Mouse (Mus musculus) midbrain, embryonic 14.5 days (tissue): ENCODE results near the gene Slc48a1. TPM values are rescaled to one million over a fixed set of nuclear protein-coding genes. Genes with fewer than 3 reads are reported as not detected.

Experiments used
- ATAC-seq: fragments of 200-750 bp; cut with Nextera tagmentation; 2 replicates; pipeline ENCODE4 v1.8.0; 2017; ENCODE audit warnings: moderate number of reproducible peaks, moderate library complexity; ENCODE audit not compliant: low FRiP score, low TSS enrichment
- DNase-seq: peaks from one replicate; pipeline ENCODE4 v3.0.0-alpha.2; 2015
- H3K27ac ChIP-seq: fragments of 300-500 bp; sonication (generic); replicated peaks from 2 replicates; pipeline ENCODE4 v1.5.1; 2014; ENCODE audit warnings: mild to moderate bottlenecking, low read depth, low read length, moderate library complexity
- H3K27me3 ChIP-seq: fragments of 300-500 bp; sonication (generic); 2 replicates; pipeline ENCODE4 v1.6.1; 2014; ENCODE audit warnings: low read length, control low read depth, mixed read lengths; ENCODE audit not compliant: control insufficient read depth, insufficient read depth
- H3K36me3 ChIP-seq: fragments of 300-500 bp; sonication (generic); 2 replicates; pipeline ENCODE4 v1.6.1; 2014; ENCODE audit warnings: low read length, control low read depth; ENCODE audit not compliant: control insufficient read depth, insufficient read depth
- H3K4me1 ChIP-seq: fragments of 300-500 bp; sonication (generic); 2 replicates; pipeline ENCODE4 v1.6.1; 2014; ENCODE audit warnings: mild to moderate bottlenecking, antibody characterized with exemption, low read length, control low read depth; ENCODE audit not compliant: control insufficient read depth, insufficient read depth
- H3K4me2 ChIP-seq: fragments of 300-500 bp; sonication (generic); 2 replicates; pipeline ENCODE4 v1.6.1; 2014; ENCODE audit warnings: mild to moderate bottlenecking, low read length, moderate library complexity
- H3K4me3 ChIP-seq: fragments of 300-500 bp; sonication (generic); replicated peaks from 2 replicates; pipeline ENCODE4 v1.5.1; 2014; ENCODE audit warnings: low read depth, low read length
- H3K9ac ChIP-seq: fragments of 300-500 bp; sonication (generic); replicated peaks from 2 replicates; pipeline ENCODE4 v1.6.1; 2014; ENCODE audit warnings: mild to moderate bottlenecking, low read length, moderate library complexity
- H3K9me3 ChIP-seq: fragments of 300-500 bp; sonication (generic); 2 replicates; pipeline ENCODE4 v1.6.1; 2016; ENCODE audit warnings: low read length, control low read depth, mixed read lengths; ENCODE audit not compliant: control insufficient read depth
- WGBS: fragments of 180-500 bp; shearing (Covaris S2); extraction: QIAGEN DNeasy Blood & Tissue Kit; methylation state at CpG from one replicate; pipeline ENCODE4 v1.1.7; 2014; 5-methylcytosine and 5-hydroxymethylcytosine counted together
- polyA plus RNA-seq: library from polyadenylated mRNA; unstranded; fragments of >200 nt; fragmentation: Nextera tagmentation; extraction: Ambion mirVana; gene quantifications from 2 replicates; pipeline ENCODE4 v1.2.1, GENCODE M21; 2014

Gene Slc48a1
- 72.9 and 100 TPM in 2 replicates for polyA plus RNA-seq

GRCm38 (mm10) chr15:97778311-97779098, at the start of gene Slc48a1:
Slc48a1 (plus strand) TSS chr15:97778520.
- Histone ChIP-seq H3K9me3 (no peaks in the 10 kb centered on the region), H3K36me3 (no peaks in the 10 kb centered on the region), H3K4me2 (no peak within 1 kb of the TSS), H3K4me3 (no peak within 1 kb of the TSS), H3K9ac (no peak within 1 kb of the TSS), H3K4me1 (0 out of 2 replicates have a peak, but pooled peaks cover 5% of the 10 kb centered on the region), H3K27me3 (0 out of 2 replicates have a peak, but pooled peaks cover 3% of the 10 kb centered on the region), H3K27ac (no peak within 1 kb of the TSS)
- WGBS = 71% methylated on average over 8 of the region's 8 CpGs
- ATAC-seq = no peak
- DNase-seq = no peak

- H3K27me3 ChIP-seq = no peaks in the 10 kb centered on the region
- WGBS = 59% methylated on average over 7 of the region's 7 CpGs
- H3K36me3 ChIP-seq = no peaks in the 10 kb centered on the region
- no peak overlapping the region for H3K4me2 ChIP-seq
- no peaks in the 10 kb centered on the region for H3K4me1 ChIP-seq
- no peak for DNase-seq
- ATAC-seq = no peak
- no peaks in the 10 kb centered on the region for H3K9me3 ChIP-seq
- H3K27ac ChIP-seq = no peak overlapping the region
- H3K9ac ChIP-seq = no peak overlapping the region
- H3K4me3 ChIP-seq = no peak overlapping the region
Observed at GRCm38 (mm10) chr15:97728804-97729203, 49.5 kb upstream of the Slc48a1 start.

- Histone ChIP-seq H3K4me2 (no peak overlapping the region), H3K27me3 (no peaks in the 10 kb centered on the region), H3K4me1 (no peaks in the 10 kb centered on the region), H3K4me3 (no peak overlapping the region), H3K9me3 (no peaks in the 10 kb centered on the region), H3K27ac (no peak overlapping the region), H3K36me3 (no peaks in the 10 kb centered on the region), H3K9ac (no peak overlapping the region)
- DNase-seq = no peak
- no peak for ATAC-seq
- 59% methylated on average over 6 of the region's 6 CpGs for WGBS
Observed at GRCm38 (mm10) chr15:97730365-97730764, 48.0 kb upstream of the Slc48a1 start.

- H3K27ac ChIP-seq = no peak within 1 kb of the TSS
- no peak for DNase-seq
- H3K9me3 ChIP-seq = no peaks in the 10 kb centered on the region
- H3K36me3 ChIP-seq = no peaks in the 10 kb centered on the region
- H3K9ac ChIP-seq = no peak within 1 kb of the TSS
- no peaks in the 10 kb centered on the region for H3K4me1 ChIP-seq
- ATAC-seq = no peak
- no peaks in the 10 kb centered on the region for H3K27me3 ChIP-seq
- 90% methylated on average over 8 of the region's 8 CpGs for WGBS
- H3K4me3 ChIP-seq = no peak within 1 kb of the TSS
- no peak within 1 kb of the TSS for H3K4me2 ChIP-seq
Observed at GRCm38 (mm10) chr15:97731111-97731510, 47.2 kb upstream of the Slc48a1 start, which contains the start of gene Endou. Endou (minus strand) TSS chr15:97731339.

- no peaks in the 10 kb centered on the region for H3K27me3 ChIP-seq
- H3K4me1 ChIP-seq = no peaks in the 10 kb centered on the region
- ATAC-seq = no peak
- DNase-seq = no peak
- no peaks in the 10 kb centered on the region for H3K9me3 ChIP-seq
- no peak overlapping the region for H3K4me2 ChIP-seq
- H3K27ac ChIP-seq = no peak overlapping the region
- H3K4me3 ChIP-seq = no peak overlapping the region
- 92% methylated on average over 11 of the region's 11 CpGs for WGBS
- no peak overlapping the region for H3K9ac ChIP-seq
- no peaks in the 10 kb centered on the region for H3K36me3 ChIP-seq
Observed at GRCm38 (mm10) chr15:97731988-97732387, 46.3 kb upstream of the Slc48a1 start.

- Histone ChIP-seq H3K4me1 (no peaks in the 10 kb centered on the region), H3K9ac (no peak overlapping the region), H3K9me3 (no peaks in the 10 kb centered on the region), H3K4me3 (no peak overlapping the region), H3K27me3 (no peaks in the 10 kb centered on the region), H3K4me2 (no peak overlapping the region), H3K27ac (no peak overlapping the region), H3K36me3 (no peaks in the 10 kb centered on the region)
- WGBS = 91% methylated on average over 7 of the region's 7 CpGs
- DNase-seq = no peak
- ATAC-seq = no peak
Observed at GRCm38 (mm10) chr15:97738923-97739322, 39.4 kb upstream of the Slc48a1 start.

- H3K27me3 ChIP-seq = no peaks in the 10 kb centered on the region
- H3K9ac ChIP-seq = no peak overlapping the region
- peaks cover 2% of the 10 kb centered on the region; the same call in 1 of the 2 replicates for H3K4me1 ChIP-seq
- no peak overlapping the region for H3K4me2 ChIP-seq
- H3K4me3 ChIP-seq = no peak overlapping the region
- no peak for DNase-seq
- no peaks in the 10 kb centered on the region for H3K36me3 ChIP-seq
- H3K9me3 ChIP-seq = no peaks in the 10 kb centered on the region
- H3K27ac ChIP-seq = no peak overlapping the region
- ATAC-seq = no peak
- 91% methylated on average over 9 of the region's 9 CpGs for WGBS
Observed at GRCm38 (mm10) chr15:97740283-97740732, 38.0 kb upstream of the Slc48a1 start.

GRCm38 (mm10) chr15:97741662-97742061, 36.7 kb upstream of the Slc48a1 start:
- no peak for DNase-seq
- ATAC-seq = no peak
- no peaks in the 10 kb centered on the region for H3K9me3 ChIP-seq
- no peak overlapping the region for H3K27ac ChIP-seq
- no peak overlapping the region for H3K9ac ChIP-seq
- H3K4me3 ChIP-seq = no peak overlapping the region
- no peak overlapping the region for H3K4me2 ChIP-seq
- H3K27me3 ChIP-seq = no peaks in the 10 kb centered on the region
- WGBS = 80% methylated on average over 12 of the region's 12 CpGs
- H3K36me3 ChIP-seq = no peaks in the 10 kb centered on the region
- peaks cover 3% of the 10 kb centered on the region; the same call in 1 of the 2 replicates for H3K4me1 ChIP-seq

GRCm38 (mm10) chr15:97742074-97742473, 36.2 kb upstream of the Slc48a1 start:
- Histone ChIP-seq H3K27ac (peak overlapping the region; percentile 14), H3K36me3 (no peaks in the 10 kb centered on the region), H3K27me3 (no peaks in the 10 kb centered on the region), H3K4me3 (no peak overlapping the region), H3K9ac (no peak overlapping the region), H3K4me2 (no peak overlapping the region), H3K4me1 (peaks cover 3% of the 10 kb centered on the region; the same call in 1 of the 2 replicates), H3K9me3 (no peaks in the 10 kb centered on the region)
- DNase-seq (no peak), ATAC-seq (no peak)
- 48% methylated on average over 7 of the region's 7 CpGs for WGBS
